Comparison of ENCODE assay signal across 22 mouse cellular contexts in the genomic region with DNA sequence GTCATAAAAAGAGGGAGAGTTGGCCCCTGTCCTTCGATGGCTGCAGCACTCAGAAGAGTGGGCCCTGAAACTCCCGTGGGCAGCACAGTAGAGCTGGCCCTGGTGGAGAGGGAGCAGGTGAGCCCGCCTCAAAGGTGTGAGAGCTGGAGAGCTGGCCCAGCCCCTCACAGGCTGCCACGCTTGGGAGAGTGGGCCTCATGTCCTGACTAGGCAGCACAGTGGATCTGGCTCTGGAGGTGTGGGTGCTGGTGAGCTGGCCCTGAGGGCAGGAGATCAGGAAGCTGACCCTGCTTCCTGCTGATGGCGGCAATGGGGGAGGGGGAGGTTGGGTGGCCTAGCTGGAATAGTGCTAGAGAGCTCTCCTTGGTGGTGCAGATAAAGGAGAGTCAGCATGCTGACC.
DNase-seq lines count a peak whose midpoint lies in the region; ATAC-seq lines count a peak whose summit lies in the region.
"Had no signal": no experiment of that assay in that cellular context is flagged by ENCODE, and none has a peak within 500 bp of the region (broad histone marks: within the 10 kb centered on the region; RNA-seq: fewer than 3 reads in every experiment).

No protein-coding gene starts in this region.

- no peaks in the 10 kb centered on the region for H3K27me3 ChIP-seq in kidney, embryonic 16.5 days (ENCODE audit: insufficient read depth, low read length)
- H3K27me3 ChIP-seq in kidney, embryonic 14.5 days (ENCODE audit: control insufficient read depth, insufficient read depth, low read length): no peaks in the 10 kb centered on the region
- no peaks in the 10 kb centered on the region for H3K27me3 ChIP-seq in midbrain, embryonic 11.5 days (ENCODE audit: control insufficient read depth, insufficient read depth, low read length)
- H3K27me3 ChIP-seq in midbrain, embryonic 16.5 days (ENCODE audit: control insufficient read depth, insufficient read depth, low read depth, low read length): no peaks in the 10 kb centered on the region
- H3K27me3 ChIP-seq in limb, embryonic 12.5 days: no peaks in the 10 kb centered on the region
- H3K27me3 ChIP-seq: forebrain, embryonic 13.5 days; heart, embryonic 12.5 days had no signal

- no peak overlapping the region for H3K4me2 ChIP-seq in kidney, embryonic 16.5 days (replicated peaks; ENCODE audit: low read depth, low read length)
- no peak overlapping the region for H3K4me2 ChIP-seq in kidney, embryonic 14.5 days (replicated peaks; ENCODE audit: low read depth, low read length)
- H3K4me2 ChIP-seq in midbrain, embryonic 11.5 days: no peak overlapping the region
- no peak overlapping the region for H3K4me2 ChIP-seq in midbrain, embryonic 16.5 days (ENCODE audit: low read length)
- no peak overlapping the region for H3K4me2 ChIP-seq in limb, embryonic 12.5 days
- H3K4me2 ChIP-seq: forebrain, embryonic 13.5 days; heart, embryonic 12.5 days; hindbrain, embryonic 14.5 days had no signal

- H3K9ac ChIP-seq in kidney, embryonic 16.5 days (replicated peaks; ENCODE audit: low read length): no peak overlapping the region
- no peak overlapping the region for H3K9ac ChIP-seq in kidney, embryonic 14.5 days (ENCODE audit: low read depth, low read length)
- no peak overlapping the region for H3K9ac ChIP-seq in midbrain, embryonic 11.5 days (ENCODE audit: low read length)
- no peak overlapping the region for H3K9ac ChIP-seq in midbrain, embryonic 16.5 days (ENCODE audit: low read depth, low read length)
- H3K9ac ChIP-seq in limb, embryonic 12.5 days (replicated peaks): no peak overlapping the region
- H3K9ac ChIP-seq: forebrain, embryonic 13.5 days; forebrain, postnatal 0 days; heart, embryonic 12.5 days; hindbrain, embryonic 14.5 days had no signal

- no peak overlapping the region for H3K4me3 ChIP-seq in kidney, embryonic 16.5 days (ENCODE audit: low read length)
- no peak overlapping the region for H3K4me3 ChIP-seq in kidney, embryonic 14.5 days (ENCODE audit: low read length)
- H3K4me3 ChIP-seq in midbrain, embryonic 11.5 days (ENCODE audit: low read depth, low read length): no peak overlapping the region
- no peak overlapping the region for H3K4me3 ChIP-seq in midbrain, embryonic 16.5 days (ENCODE audit: low read depth, low read length)
- no peak overlapping the region for H3K4me3 ChIP-seq in limb, embryonic 12.5 days (replicated peaks)
- H3K4me3 ChIP-seq: forebrain, embryonic 13.5 days; heart, adult 2 months; heart, embryonic 12.5 days; hindbrain, embryonic 10.5 days had no signal

- H3K4me1 ChIP-seq in kidney, embryonic 16.5 days (ENCODE audit: insufficient read depth, low read length): no peaks in the 10 kb centered on the region
- H3K4me1 ChIP-seq in kidney, embryonic 14.5 days (ENCODE audit: control insufficient read depth, insufficient read depth, low read length): no peaks in the 10 kb centered on the region
- H3K4me1 ChIP-seq in midbrain, embryonic 11.5 days (ENCODE audit: control insufficient read depth, insufficient read depth, low read length): no peaks in the 10 kb centered on the region
- H3K4me1 ChIP-seq in midbrain, embryonic 16.5 days (ENCODE audit: control insufficient read depth, insufficient read depth, low read length): no peaks in the 10 kb centered on the region
- 0 out of 2 replicates have a peak, but pooled peaks cover 2% of the 10 kb centered on the region for H3K4me1 ChIP-seq in limb, embryonic 12.5 days (replicated peaks)
- H3K4me1 ChIP-seq: forebrain, embryonic 13.5 days; heart, embryonic 12.5 days had no signal

- no peaks in the 10 kb centered on the region for H3K36me3 ChIP-seq in kidney, embryonic 16.5 days (ENCODE audit: insufficient read depth, low read length)
- H3K36me3 ChIP-seq in kidney, embryonic 14.5 days (ENCODE audit: control insufficient read depth, insufficient read depth, low read length): no peaks in the 10 kb centered on the region
- H3K36me3 ChIP-seq in midbrain, embryonic 11.5 days (ENCODE audit: control insufficient read depth, insufficient read depth, low read length): no peaks in the 10 kb centered on the region
- no peaks in the 10 kb centered on the region for H3K36me3 ChIP-seq in midbrain, embryonic 16.5 days (ENCODE audit: control insufficient read depth, insufficient read depth, low read length)
- H3K36me3 ChIP-seq in limb, embryonic 12.5 days: no peaks in the 10 kb centered on the region
- H3K36me3 ChIP-seq: G1E; heart, embryonic 12.5 days; hindbrain, embryonic 10.5 days had no signal

- H3K9me3 ChIP-seq in kidney, embryonic 16.5 days (ENCODE audit: low read length): no peaks in the 10 kb centered on the region
- no peaks in the 10 kb centered on the region for H3K9me3 ChIP-seq in kidney, embryonic 14.5 days (ENCODE audit: control insufficient read depth, low read length)
- no peaks in the 10 kb centered on the region for H3K9me3 ChIP-seq in midbrain, embryonic 11.5 days (ENCODE audit: control insufficient read depth, low read length)
- no peaks in the 10 kb centered on the region for H3K9me3 ChIP-seq in midbrain, embryonic 16.5 days (replicated peaks; ENCODE audit: control insufficient read depth, low read length, poor library complexity, severe bottlenecking)
- H3K9me3 ChIP-seq in limb, embryonic 12.5 days: no peaks in the 10 kb centered on the region
- H3K9me3 ChIP-seq: forebrain, embryonic 13.5 days; heart, embryonic 12.5 days; hindbrain, embryonic 10.5 days had no signal

- H3K27ac ChIP-seq in kidney, embryonic 16.5 days (ENCODE audit: low read length): no peak overlapping the region
- H3K27ac ChIP-seq in kidney, embryonic 14.5 days (ENCODE audit: low read depth, low read length): no peak overlapping the region
- no peak overlapping the region for H3K27ac ChIP-seq in midbrain, embryonic 11.5 days (ENCODE audit: low read depth, low read length)
- H3K27ac ChIP-seq in midbrain, embryonic 16.5 days (ENCODE audit: low read length): no peak overlapping the region
- no peak overlapping the region for H3K27ac ChIP-seq in limb, embryonic 12.5 days
- H3K27ac ChIP-seq: forebrain, embryonic 13.5 days; heart, adult 2 months; hindbrain, embryonic 10.5 days; hindbrain, embryonic 14.5 days had no signal

- intact Hi-C loops in left cerebral cortex, postnatal 14 days (cut with DNase I): no loop called here

- 54% methylated on average over 5 of the region's 5 CpGs for WGBS in kidney, embryonic 16.5 days
- 39% methylated on average over 5 of the region's 5 CpGs for WGBS in kidney, embryonic 14.5 days
- WGBS in midbrain, embryonic 11.5 days: 82% methylated on average over 5 of the region's 5 CpGs
- 88% methylated on average over 5 of the region's 5 CpGs for WGBS in midbrain, embryonic 16.5 days
- 75% methylated on average over 5 of the region's 5 CpGs for WGBS in limb, embryonic 12.5 days

- no peak for DNase-seq in frontal cortex, adult 2 months (ENCODE audit: extremely low spot score in 1 of 2, low spot score in 1 of 2)
- no peak for DNase-seq in midbrain, embryonic 11.5 days (ENCODE audit: low spot score, missing footprints)
- DNase-seq in left cerebral cortex, postnatal 14 days (ENCODE audit: low spot score in 2 of 2): no peak
- DNase-seq: adrenal gland, adult 8-10 months; adrenal gland, postnatal 36 days; B cell, adult 2 months; cerebellum, adult 2 months; cerebellum, postnatal 10 days; embryo, embryonic 11 days; forebrain, postnatal 0 days; heart, adult 2 months had no signal

- ATAC-seq in frontal cortex, adult (ENCODE audit: low TSS enrichment): 0 out of 2 replicates have a peak, but pooled peaks have one; percentile 4
- ATAC-seq in kidney, embryonic 16.5 days (ENCODE audit: low FRiP score, low TSS enrichment): peak; percentile 42; the same call in 1 of the 2 replicates
- ATAC-seq in kidney, embryonic 14.5 days (ENCODE audit: low FRiP score, low TSS enrichment): no peak
- peak; percentile 9; the same call in 1 of the 2 replicates for ATAC-seq in midbrain, embryonic 11.5 days (ENCODE audit: low FRiP score)
- no peak; the same call in 1 of the 2 replicates for ATAC-seq in midbrain, embryonic 16.5 days
- ATAC-seq in limb, embryonic 12.5 days (ENCODE audit: insufficient number of reproducible peaks, insufficient read depth, low FRiP score, low TSS enrichment, low read depth): peak; percentile 26; the same call in 1 of the 2 replicates
- ATAC-seq: CD4-positive, CD25-positive, alpha-beta regulatory T cell, adult 4 months; forebrain, embryonic 13.5 days; forebrain, postnatal 0 days had no signal

Comparison
In these comparisons a context has a peak if more than half of its experiments do, and no peak if none do; other contexts are left out.
1. ATAC-seq: peak in frontal cortex, adult (single experiment), kidney, embryonic 16.5 days (single experiment), midbrain, embryonic 11.5 days (single experiment) and limb, embryonic 12.5 days (single experiment); none in kidney, embryonic 14.5 days (single experiment) and midbrain, embryonic 16.5 days (single experiment).